Mouse (Mus musculus): ENCODE measurements at regions not wholly inside any gene's neighbourhood (a gene's known extent, or its start where the extent isn't known, plus 50 kb on each side); places are given as distances from the start of the nearest gene placed in this dataset.

- H3K27ac ChIP-seq (replicated peaks), result no peak overlapping the region
- WGBS, result 93% methylated on average over 12 of the region's 12 CpGs
These were observed 271.9 kb downstream of the Map2k6 start for GRCm38 (mm10) chr11:110670626-110671508.

DNA sequence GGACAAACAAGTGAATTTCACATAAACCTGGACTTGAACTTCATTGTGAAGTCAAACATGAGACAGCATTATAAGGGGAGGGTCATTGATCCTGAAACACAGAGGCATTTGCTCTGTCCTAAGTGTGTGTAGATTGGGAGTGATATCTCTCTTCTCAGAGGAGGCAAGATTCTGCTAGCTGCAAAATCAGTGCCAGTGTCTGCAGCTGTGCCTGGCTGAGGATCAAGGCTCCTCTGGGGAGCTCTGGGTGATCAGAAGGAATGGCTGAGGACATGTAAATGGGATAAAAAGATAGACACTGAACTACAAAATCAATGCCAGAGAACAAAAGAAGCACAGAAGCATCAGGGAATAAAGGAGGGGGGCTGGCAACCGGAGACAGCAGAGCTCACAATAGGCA, 274.0 kb downstream of the Map2k6 start:
- H3K27me3 ChIP-seq (ENCODE audit: low read depth, poor library complexity, severe bottlenecking), result no peaks in the 10 kb centered on the region
- H3K36me3 ChIP-seq, result no peaks in the 10 kb centered on the region
- H3K4me1 ChIP-seq, result peaks cover 9% of the 10 kb centered on the region
- no peak overlapping the region for H3K4me3 ChIP-seq
- 28% methylated on average over 1 of the region's 1 CpGs for WGBS
- DNase-seq (ENCODE audit: low spot score), result peak; percentile 15
- peak overlapping the region; percentile 67 for H3K27ac ChIP-seq (replicated peaks)
- no peaks in the 10 kb centered on the region for H3K9me3 ChIP-seq (replicated peaks)

More at GRCm38 (mm10) chr11:110670626-110671508, 271.9 kb downstream of the Map2k6 start:
- no peaks in the 10 kb centered on the region for H3K36me3 ChIP-seq
- no peak overlapping the region for H3K4me3 ChIP-seq
- no peak for DNase-seq (ENCODE audit: low spot score)
- H3K9me3 ChIP-seq (replicated peaks), result no peaks in the 10 kb centered on the region
- H3K4me1 ChIP-seq, result peaks cover 9% of the 10 kb centered on the region
- H3K27me3 ChIP-seq (ENCODE audit: low read depth, poor library complexity, severe bottlenecking), result no peaks in the 10 kb centered on the region

DNA sequence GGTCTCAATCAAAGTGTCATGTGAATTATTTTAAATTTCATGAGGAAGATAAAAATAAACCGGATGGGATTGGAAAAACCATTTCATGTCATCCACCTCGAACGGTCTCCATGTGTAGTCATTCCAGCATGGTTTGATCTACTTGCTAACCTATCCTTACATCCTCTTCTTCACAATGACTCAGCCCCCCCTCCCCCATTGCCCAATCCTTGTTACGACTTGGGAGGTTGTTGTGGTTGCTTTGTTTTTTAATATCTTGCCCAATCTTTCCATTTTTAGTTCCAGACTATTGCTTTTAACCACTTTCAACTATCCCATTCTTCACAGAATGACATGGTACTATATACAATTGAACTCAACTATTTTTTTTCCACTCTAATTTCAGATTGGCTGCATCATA, 275.0 kb upstream of the Kcnj16 start:
- no peak overlapping the region for H3K4me3 ChIP-seq
- H3K27ac ChIP-seq (replicated peaks), result no peak overlapping the region
- no peak for DNase-seq (ENCODE audit: low spot score)
- no peaks in the 10 kb centered on the region for H3K9me3 ChIP-seq (replicated peaks)
- no peaks in the 10 kb centered on the region for H3K36me3 ChIP-seq
- no peaks in the 10 kb centered on the region for H3K4me1 ChIP-seq
- H3K27me3 ChIP-seq (ENCODE audit: low read depth, poor library complexity, severe bottlenecking), result no peaks in the 10 kb centered on the region
- WGBS, result 92% methylated on average over 4 of the region's 4 CpGs

- no peaks in the 10 kb centered on the region for H3K9me3 ChIP-seq (replicated peaks)
- H3K36me3 ChIP-seq, result no peaks in the 10 kb centered on the region
- no peak for DNase-seq (ENCODE audit: low spot score)
- no peak overlapping the region for H3K27ac ChIP-seq (replicated peaks)
- no peaks in the 10 kb centered on the region for H3K4me1 ChIP-seq
- WGBS, result 90% methylated on average over 6 of the region's 6 CpGs
- no peak overlapping the region for H3K4me3 ChIP-seq
- H3K27me3 ChIP-seq (ENCODE audit: low read depth, poor library complexity, severe bottlenecking), result no peaks in the 10 kb centered on the region
These were observed 270.8 kb upstream of the Kcnj16 start for GRCm38 (mm10) chr11:110697067-110697466.

DNA sequence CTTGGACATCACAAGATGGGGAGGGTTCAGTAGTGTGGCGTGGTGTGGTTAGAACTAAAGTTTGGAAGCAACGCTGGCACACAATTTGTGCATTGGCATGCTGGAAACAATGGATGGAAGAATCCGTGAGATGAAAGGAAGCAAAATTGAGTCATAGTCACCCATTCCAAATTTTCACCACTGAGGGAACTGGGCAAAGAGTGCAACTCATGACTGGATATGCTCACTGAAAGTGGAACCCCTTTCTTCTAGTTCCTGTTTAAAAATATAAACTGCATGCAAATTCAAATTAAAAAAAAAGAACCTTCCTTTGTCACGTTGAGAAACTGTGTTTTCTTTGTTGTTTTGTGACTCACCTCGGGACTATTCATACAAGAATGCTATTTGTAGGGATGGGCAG, 269.5 kb upstream of the Kcnj16 start:
- Histone ChIP-seq H3K27ac (replicated peaks) (no peak overlapping the region), H3K4me1 (no peaks in the 10 kb centered on the region), H3K36me3 (no peaks in the 10 kb centered on the region), H3K27me3 (ENCODE audit: low read depth, poor library complexity, severe bottlenecking) (no peaks in the 10 kb centered on the region), H3K9me3 (replicated peaks) (no peaks in the 10 kb centered on the region), H3K4me3 (no peak overlapping the region)
- DNase-seq (ENCODE audit: low spot score), result no peak
- WGBS, result 85% methylated on average over 5 of the region's 5 CpGs

- no peaks in the 10 kb centered on the region for H3K36me3 ChIP-seq
- H3K27me3 ChIP-seq (ENCODE audit: low read depth, poor library complexity, severe bottlenecking), result no peaks in the 10 kb centered on the region
- 84% methylated on average over 2 of the region's 2 CpGs for whole genome bisulfite sequencing
- H3K9me3 ChIP-seq (replicated peaks), result no peaks in the 10 kb centered on the region
- H3K27ac ChIP-seq (replicated peaks), result no peak overlapping the region
- no peak overlapping the region for H3K4me3 ChIP-seq
- H3K4me1 ChIP-seq, result no peaks in the 10 kb centered on the region
- no peak for DNase-seq (ENCODE audit: low spot score)
These were observed 266.9 kb upstream of the Kcnj16 start for GRCm38 (mm10) chr11:110700976-110701375.

GRCm38 (mm10) chr11:110702119-110702518, 265.7 kb upstream of the Kcnj16 start:
- no peak overlapping the region for H3K27ac ChIP-seq (replicated peaks)
- no peaks in the 10 kb centered on the region for H3K9me3 ChIP-seq (replicated peaks)
- no peak for DNase-seq (ENCODE audit: low spot score)
- no peaks in the 10 kb centered on the region for H3K36me3 ChIP-seq
- no peaks in the 10 kb centered on the region for H3K27me3 ChIP-seq (ENCODE audit: low read depth, poor library complexity, severe bottlenecking)
- WGBS, result 92% methylated on average over 5 of the region's 5 CpGs
- no peak overlapping the region for H3K4me3 ChIP-seq
- H3K4me1 ChIP-seq, result no peaks in the 10 kb centered on the region

DNA sequence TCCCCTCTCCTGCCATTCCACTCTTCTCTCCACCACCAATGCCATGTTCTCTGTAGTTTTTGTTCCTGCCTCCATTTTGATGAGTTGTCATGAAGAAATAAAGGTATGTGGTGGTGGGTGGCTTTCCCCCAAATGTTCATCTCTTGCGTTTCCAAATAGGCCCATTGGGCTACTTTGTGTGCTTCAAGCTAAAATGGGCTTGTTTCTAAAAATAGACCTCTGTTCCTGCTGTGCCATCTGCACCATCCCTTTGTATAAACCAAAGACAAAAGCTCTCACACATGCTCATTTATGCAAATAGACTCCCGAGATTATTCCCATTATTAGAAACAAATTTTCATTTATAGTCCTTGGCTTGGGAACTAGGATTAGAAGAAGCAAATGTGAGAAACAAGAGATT, 264.3 kb upstream of the Kcnj16 start:
- H3K4me3 ChIP-seq, result no peak overlapping the region
- no peaks in the 10 kb centered on the region for H3K4me1 ChIP-seq
- H3K36me3 ChIP-seq, result no peaks in the 10 kb centered on the region
- WGBS, result 85% methylated on average over 2 of the region's 2 CpGs
- no peak for DNase-seq (ENCODE audit: low spot score)
- no peaks in the 10 kb centered on the region for H3K9me3 ChIP-seq (replicated peaks)
- no peak overlapping the region for H3K27ac ChIP-seq (replicated peaks)
- H3K27me3 ChIP-seq (ENCODE audit: low read depth, poor library complexity, severe bottlenecking), result no peaks in the 10 kb centered on the region

DNA sequence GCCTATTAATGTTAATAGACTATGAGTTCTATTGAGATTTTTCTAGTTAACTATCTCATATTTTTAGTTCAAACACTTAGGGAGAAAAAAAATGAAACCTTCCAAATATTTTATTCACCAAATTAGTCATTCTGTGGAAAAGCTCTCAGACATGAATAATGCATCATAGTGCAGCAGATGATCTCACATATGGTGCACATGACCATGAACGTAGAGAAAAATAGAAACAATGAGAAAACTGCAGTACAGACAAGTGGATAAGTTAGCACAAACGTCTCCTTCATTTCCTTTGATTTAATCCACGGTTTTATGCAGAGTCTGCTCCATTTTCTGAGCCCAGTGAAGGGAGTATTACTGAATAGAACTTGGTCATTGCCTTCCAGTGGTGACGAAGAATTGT, 260.5 kb upstream of the Kcnj16 start:
- Histone ChIP-seq H3K4me3 (no peak overlapping the region), H3K36me3 (no peaks in the 10 kb centered on the region), H3K27ac (replicated peaks) (no peak overlapping the region), H3K27me3 (ENCODE audit: low read depth, poor library complexity, severe bottlenecking) (no peaks in the 10 kb centered on the region), H3K9me3 (replicated peaks) (no peaks in the 10 kb centered on the region), H3K4me1 (no peaks in the 10 kb centered on the region)
- 84% methylated on average over 4 of the region's 4 CpGs for WGBS
- no peak for DNase-seq (ENCODE audit: low spot score)

DNA sequence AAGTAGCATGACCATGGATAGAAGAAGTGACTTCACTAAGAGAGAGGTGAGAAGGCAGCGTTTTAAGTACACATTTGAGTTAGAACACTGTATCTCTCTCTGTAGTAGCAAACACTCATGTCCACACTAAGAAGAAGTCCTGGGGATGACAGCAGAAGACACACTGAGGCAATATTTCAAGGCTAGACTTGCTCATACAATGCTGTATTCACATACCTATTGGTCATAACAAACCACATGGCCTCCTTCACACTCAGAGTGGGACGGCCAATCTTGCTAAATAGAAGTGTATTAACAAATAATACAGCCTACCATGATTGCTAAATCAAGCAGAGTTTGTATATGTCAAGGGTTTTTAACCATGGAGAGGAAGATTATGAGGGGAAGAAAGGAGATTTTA, 252.5 kb upstream of the Kcnj16 start:
- Histone ChIP-seq H3K27me3 (ENCODE audit: low read depth, poor library complexity, severe bottlenecking) (no peaks in the 10 kb centered on the region), H3K36me3 (no peaks in the 10 kb centered on the region), H3K4me1 (no peaks in the 10 kb centered on the region), H3K27ac (replicated peaks) (no peak overlapping the region), H3K9me3 (replicated peaks) (no peaks in the 10 kb centered on the region), H3K4me3 (no peak overlapping the region)
- DNase-seq (ENCODE audit: low spot score), result no peak
- 91% methylated on average over 2 of the region's 2 CpGs for WGBS

- 71% methylated on average over 1 of the region's 1 CpGs for WGBS
- Histone ChIP-seq H3K27ac (replicated peaks) (no peak overlapping the region), H3K27me3 (ENCODE audit: low read depth, poor library complexity, severe bottlenecking) (no peaks in the 10 kb centered on the region), H3K4me1 (no peaks in the 10 kb centered on the region), H3K9me3 (replicated peaks) (no peaks in the 10 kb centered on the region), H3K36me3 (no peaks in the 10 kb centered on the region), H3K4me3 (no peak overlapping the region)
- DNase-seq (ENCODE audit: low spot score), result no peak
These were observed 251.5 kb upstream of the Kcnj16 start for GRCm38 (mm10) chr11:110716369-110716768.

DNA sequence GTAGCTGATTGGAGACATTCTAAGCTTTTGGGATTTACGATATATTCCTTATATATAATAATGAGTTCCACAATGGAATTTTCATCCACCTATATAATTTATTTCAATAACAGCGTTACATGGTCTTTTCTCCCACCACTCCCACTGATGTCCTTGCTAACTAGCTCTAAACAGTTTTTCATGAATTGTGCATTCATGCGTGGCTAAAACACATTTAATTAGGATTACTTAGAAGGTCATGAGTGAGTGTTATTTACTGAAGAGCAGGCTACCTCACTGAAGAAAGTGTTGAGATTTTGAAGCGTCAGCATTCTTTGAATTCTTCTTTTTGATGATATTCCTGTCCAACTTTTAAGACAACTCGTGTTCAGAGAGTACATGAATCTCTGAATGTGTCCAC, 245.1 kb upstream of the Kcnj16 start:
- no peak for DNase-seq (ENCODE audit: low spot score)
- no peaks in the 10 kb centered on the region for H3K36me3 ChIP-seq
- no peak overlapping the region for H3K27ac ChIP-seq (replicated peaks)
- H3K27me3 ChIP-seq (ENCODE audit: low read depth, poor library complexity, severe bottlenecking), result no peaks in the 10 kb centered on the region
- WGBS, result 84% methylated on average over 5 of the region's 5 CpGs
- H3K9me3 ChIP-seq (replicated peaks), result no peaks in the 10 kb centered on the region
- no peak overlapping the region for H3K4me3 ChIP-seq
- no peaks in the 10 kb centered on the region for H3K4me1 ChIP-seq

GRCm38 (mm10) chr11:110723971-110724370, 243.9 kb upstream of the Kcnj16 start:
- no peak for DNase-seq (ENCODE audit: low spot score)
- H3K27me3 ChIP-seq (ENCODE audit: low read depth, poor library complexity, severe bottlenecking), result no peaks in the 10 kb centered on the region
- H3K9me3 ChIP-seq (replicated peaks), result no peaks in the 10 kb centered on the region
- no peak overlapping the region for H3K27ac ChIP-seq (replicated peaks)
- no peak overlapping the region for H3K4me3 ChIP-seq
- WGBS, result 95% methylated on average over 6 of the region's 6 CpGs
- no peaks in the 10 kb centered on the region for H3K4me1 ChIP-seq
- no peaks in the 10 kb centered on the region for H3K36me3 ChIP-seq

Measured in midbrain, embryonic 10.5 days (tissue).